Mouse (Mus musculus) CH12.LX (cell line): Measurements from ENCODE around the gene Gm10799. TPM values are rescaled to one million over a fixed set of nuclear protein-coding genes. Genes with fewer than 3 reads are reported as not detected.
"Not testable (repeated sequence)": the region's sequence is repeated elsewhere in the genome, so short reads cannot be mapped to it uniquely, and the experiment has no call there.

ENCODE experiments used
- DNase-seq: peaks from one replicate; pipeline ENCODE4 v3.0.0-alpha.2; 2013; ENCODE audit errors: extremely low read depth
- H3K27ac ChIP-seq: 2 replicates; pipeline ENCODE4 v1.5.1; 2012; ENCODE audit warnings: low read depth, mild to moderate bottlenecking, control low read depth, moderate library complexity; ENCODE audit not compliant: insufficient read depth
- H3K27me3 ChIP-seq: replicated peaks from 2 replicates; pipeline ENCODE3; 2012; ENCODE audit warnings: inconsistent platforms
- H3K36me3 ChIP-seq, 2 experiments: replicated peaks in 1 of 2; 2 replicates each; pipeline versions ENCODE3 to v1.6.1; 2012; ENCODE audit warnings: inconsistent platforms in 1 of 2, low read length in 1 of 2, mild to moderate bottlenecking in 1 of 2, mixed read lengths in 1 of 2, moderate library complexity in 1 of 2; ENCODE audit not compliant: control insufficient read depth in 1 of 2, insufficient read depth in 1 of 2
- H3K4me1 ChIP-seq, 2 experiments: 2 replicates each; pipeline ENCODE4 v1.6.1; 2012; ENCODE audit warnings: inconsistent platforms in 1 of 2, moderate library complexity in 1 of 2; ENCODE audit not compliant: insufficient read depth in 2 of 2, control insufficient read depth in 1 of 2
- H3K4me2 ChIP-seq: 2 replicates; pipeline ENCODE4 v1.6.1; 2012; ENCODE audit warnings: low read depth, mild to moderate bottlenecking, control low read depth; ENCODE audit not compliant: poor library complexity, insufficient read depth, severe bottlenecking
- H3K4me3 ChIP-seq, 3 experiments: fragments of 150-350 bp in 1 of 3; sonication (generic) in 1 of 3; replicated peaks in 1 of 3; 2 replicates each; pipeline versions ENCODE3 to v1.5.1; 2011 to 2012; ENCODE audit warnings: low read depth in 2 of 3, low read length in 2 of 3, mild to moderate bottlenecking in 2 of 3, moderate library complexity in 2 of 3, control low read depth in 1 of 3, improper control_type of control experiment in 1 of 3, inconsistent platforms in 1 of 3, mixed read lengths in 1 of 3; ENCODE audit not compliant: poor library complexity in 1 of 3
- H3K79me2 ChIP-seq: replicated peaks from 2 replicates; pipeline ENCODE4 v1.6.1; 2012; ENCODE audit warnings: mild to moderate bottlenecking, moderate library complexity; ENCODE audit not compliant: control insufficient read depth, poor library complexity, insufficient read depth, severe bottlenecking; ENCODE audit errors: extremely low read depth
- H3K9ac ChIP-seq: 2 replicates; pipeline ENCODE4 v1.6.1; 2012; ENCODE audit warnings: low read depth, mild to moderate bottlenecking, control low read depth, moderate library complexity; ENCODE audit not compliant: insufficient read depth
- H3K9me3 ChIP-seq: replicated peaks from 2 replicates; pipeline ENCODE3; 2012; ENCODE audit warnings: low read length, inconsistent platforms, mixed read lengths
- CHD2 ChIP-seq: IDR thresholded peaks from 2 replicates; pipeline ENCODE4 v1.6.1; 2011; ENCODE audit warnings: low read length, improper control_type of control experiment
- KAT2A ChIP-seq: IDR thresholded peaks from 2 replicates; pipeline ENCODE4 v1.6.1; 2012; ENCODE audit warnings: low read length, improper control_type of control experiment, inconsistent platforms; ENCODE audit not compliant: insufficient replicate concordance
- MAFK ChIP-seq: IDR thresholded peaks from 2 replicates; pipeline ENCODE4 v1.6.1; 2011; ENCODE audit warnings: low read length, improper control_type of control experiment; ENCODE audit not compliant: insufficient replicate concordance
- MAX ChIP-seq: IDR thresholded peaks from 2 replicates; pipeline ENCODE4 v1.6.1; 2011; ENCODE audit warnings: low read length, improper control_type of control experiment
- MAZ ChIP-seq: IDR thresholded peaks from 2 replicates; pipeline ENCODE4 v1.6.1; 2012; ENCODE audit warnings: low read depth, mild to moderate bottlenecking, inconsistent platforms, low read length, improper control_type of control experiment, moderate library complexity
- MXI1 ChIP-seq: IDR thresholded peaks from 2 replicates; pipeline ENCODE4 v1.6.1; 2011; ENCODE audit warnings: mild to moderate bottlenecking, low read depth, low read length, improper control_type of control experiment
- MYC ChIP-seq: IDR thresholded peaks from 2 replicates; pipeline ENCODE4 v1.6.1; 2011; ENCODE audit warnings: low read depth, mild to moderate bottlenecking, improper control_type of control experiment, low read length
- NELFE ChIP-seq: IDR thresholded peaks from 2 replicates; pipeline ENCODE4 v1.6.1; 2011; ENCODE audit warnings: low read depth, low read length, improper control_type of control experiment
- NRF1 ChIP-seq: IDR thresholded peaks from 2 replicates; pipeline ENCODE4 v1.6.1; 2014; ENCODE audit warnings: low read depth, mild to moderate bottlenecking, inconsistent platforms, low read length, improper control_type of control experiment, moderate library complexity
- PAX5 ChIP-seq: IDR thresholded peaks from 2 replicates; pipeline ENCODE4 v1.6.1; 2012; ENCODE audit warnings: low read length, inconsistent platforms, mixed read lengths
- POLR2A ChIP-seq: IDR thresholded peaks from 2 replicates; pipeline ENCODE4 v1.6.1; 2011; ENCODE audit warnings: low read depth, mild to moderate bottlenecking, improper control_type of control experiment, low read length
- POLR2AphosphoS2 ChIP-seq: IDR thresholded peaks from 2 replicates; pipeline ENCODE4 v1.6.1; 2011; ENCODE audit warnings: low read depth, low read length, improper control_type of control experiment
- RAD21 ChIP-seq: IDR thresholded peaks from 2 replicates; pipeline ENCODE4 v1.6.1; 2011; ENCODE audit warnings: low read depth, mild to moderate bottlenecking, low read length, improper control_type of control experiment, moderate library complexity
- SIN3A ChIP-seq: IDR thresholded peaks from 2 replicates; pipeline ENCODE4 v1.6.1; 2012; ENCODE audit warnings: low read length, improper control_type of control experiment, inconsistent platforms
- TCF12 ChIP-seq: IDR thresholded peaks from 2 replicates; pipeline ENCODE4 v1.6.1; 2014; ENCODE audit warnings: low read depth, mild to moderate bottlenecking, inconsistent platforms, low read length, improper control_type of control experiment
- UBTF ChIP-seq: IDR thresholded peaks from 2 replicates; pipeline ENCODE4 v1.6.1; 2012; ENCODE audit warnings: low read depth, mild to moderate bottlenecking, inconsistent platforms, low read length, improper control_type of control experiment, moderate library complexity
- USF1 ChIP-seq: IDR thresholded peaks from 2 replicates; pipeline ENCODE4 v1.6.1; 2014; ENCODE audit warnings: low read depth, mild to moderate bottlenecking, inconsistent platforms, low read length, improper control_type of control experiment
- ZKSCAN1 ChIP-seq: IDR thresholded peaks from 2 replicates; pipeline ENCODE4 v1.6.1; 2012; ENCODE audit warnings: low read depth, inconsistent platforms, low read length, improper control_type of control experiment, borderline replicate concordance
- ZMIZ1 ChIP-seq: IDR thresholded peaks from 2 replicates; pipeline ENCODE4 v1.6.1; 2012; ENCODE audit warnings: low read depth, mild to moderate bottlenecking, inconsistent platforms, low read length, improper control_type of control experiment
- ZNF384 ChIP-seq: IDR thresholded peaks from 2 replicates; pipeline ENCODE4 v1.6.1; 2012; ENCODE audit warnings: low read depth, low read length, improper control_type of control experiment, inconsistent platforms
- dilution Hi-C: fragments of 300-500 bp; cut with MboI; formaldehyde crosslinking; loops from 2 replicates; pipeline ENCODE4 v1.14.3; 2020; ENCODE audit warnings: low sequenced_read_pairs; ENCODE audit not compliant: extremely low pct_unique_long_range_greater_than_20kb, extremely low pct_ligation_motif_present
- in situ Hi-C: fragments of 300-500 bp; cut with MboI; formaldehyde crosslinking; loops from 3 replicates; pipeline ENCODE4 v1.14.3; 2019; ENCODE audit warnings: low sequenced_read_pairs, low pct_ligation_motif_present, low pct_unique_long_range_greater_than_20kb, mixed read lengths
- polyA plus RNA-seq: library from polyadenylated mRNA; unstranded; fragments of >175 nt; gene quantifications from 2 replicates; pipeline ENCODE4 v1.2.1, GENCODE M21; 2012; ENCODE audit warnings: low read depth; ENCODE audit not compliant: insufficient read length
- total RNA-seq, 2 experiments: library from RNA; depleted of rRNA; stranded (reverse); fragments of 300-350 nt in 1 of 2; fragments of >200 nt in 1 of 2; gene quantifications; 2 replicates each; pipeline ENCODE4 v1.2.3; 2012 to 2014

Gene Gm10799
- total and polyA plus RNA-seq, 3 experiments: not detected

GRCm38 (mm10) chr2:104093305-104093704 lies 25.0 kb upstream of the Gm10799 start:
- in situ Hi-C loops (no loop called here), dilution Hi-C loops (no loop called here)
- no peak for DNase-seq
- no peak overlapping the region for H3K9ac ChIP-seq
- no peak overlapping the region for H3K4me2 ChIP-seq
- H3K27me3 ChIP-seq: peaks cover 14% of the 10 kb centered on the region
- peaks cover 0 to 12% of the 10 kb centered on the region in 2 experiments; a peak in 2 of 4 replicates for H3K4me1 ChIP-seq
- no peak overlapping the region for H3K27ac ChIP-seq
- no peaks in the 10 kb centered on the region for H3K79me2 ChIP-seq
- no peaks in the 10 kb centered on the region for H3K36me3 ChIP-seq
- H3K4me3 ChIP-seq: no peak overlapping the region
- H3K9me3 ChIP-seq: no peaks in the 10 kb centered on the region
- TF ChIP-seq MAFK (no peak), UBTF (no peak), TCF12 (no peak), KAT2A (no peak), NELFE (no peak), USF1 (no peak), MYC (no peak), PAX5 (no peak), ZKSCAN1 (no peak), CHD2 (no peak), ZMIZ1 (no peak), ZNF384 (no peak), POLR2AphosphoS2 (no peak), POLR2A (no peak), NRF1 (no peak), MAZ (no peak), MXI1 (no peak), MAX (no peak), RAD21 (no peak), SIN3A (no peak)

- DNase-seq, H3K79me2 ChIP-seq, dilution Hi-C loops, H3K36me3 ChIP-seq, H3K4me2 ChIP-seq, H3K4me3 ChIP-seq, H3K4me1 ChIP-seq, H3K9ac ChIP-seq, in situ Hi-C loops, H3K9me3 ChIP-seq, H3K27ac ChIP-seq, H3K27me3 ChIP-seq: not testable (repeated sequence)
Measured at GRCm38 (mm10) chr2:104087562-104087961, 19.2 kb upstream of the Gm10799 start.

GRCm38 (mm10) chr2:104084027-104084426 lies 15.7 kb upstream of the Gm10799 start:
- dilution Hi-C loops, H3K36me3 ChIP-seq, H3K27me3 ChIP-seq, H3K27ac ChIP-seq, H3K9me3 ChIP-seq, H3K79me2 ChIP-seq, H3K9ac ChIP-seq, in situ Hi-C loops, H3K4me2 ChIP-seq, DNase-seq, H3K4me1 ChIP-seq, H3K4me3 ChIP-seq: not testable (repeated sequence)
